Mouse (Mus musculus): ENCODE measurements around the gene Gm20388.

The Gm20388 gene

DNA sequence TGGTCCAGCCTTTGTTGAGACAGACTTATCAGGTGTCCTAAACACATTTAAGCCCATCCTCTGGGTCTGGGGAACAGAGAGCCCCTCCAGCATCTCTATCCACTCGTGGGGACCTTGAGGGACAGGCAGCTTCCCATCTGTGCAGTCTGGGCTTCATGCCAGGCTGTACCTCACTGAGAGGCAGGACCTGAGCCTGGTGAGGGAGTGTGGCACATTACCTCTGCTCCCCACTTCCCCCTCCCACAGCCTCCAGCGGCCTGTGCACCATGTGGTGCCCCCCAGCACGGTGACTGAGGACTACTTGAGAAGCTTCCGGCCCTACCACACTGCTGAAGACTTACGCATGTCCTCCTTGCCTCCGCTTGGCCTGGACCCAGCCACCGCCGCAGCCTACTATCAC, 656.0 kb downstream of the Gm20388 start:
- no peak for DNase-seq (ENCODE audit: low spot score)

DNA sequence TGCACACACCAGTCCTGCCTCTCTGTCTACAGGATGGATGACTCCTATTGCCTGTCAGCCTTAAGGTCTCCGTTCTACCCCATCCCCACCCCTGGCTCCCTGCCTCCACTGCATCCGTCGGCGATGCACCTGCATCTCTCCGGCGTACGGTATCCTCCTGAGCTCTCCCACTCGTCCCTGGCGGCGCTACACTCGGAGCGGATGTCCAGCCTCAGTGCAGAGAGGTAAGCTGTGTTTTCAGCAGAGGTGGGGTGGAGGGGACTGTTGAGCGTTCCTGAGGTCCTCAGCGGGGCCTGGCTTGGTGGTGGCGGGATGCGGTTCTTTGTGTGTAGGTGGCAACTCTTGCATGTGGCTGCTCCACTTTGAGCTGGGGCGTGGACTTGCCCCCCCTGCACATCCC, 657.1 kb downstream of the Gm20388 start:
- no peak for DNase-seq (ENCODE audit: low spot score)

DNA sequence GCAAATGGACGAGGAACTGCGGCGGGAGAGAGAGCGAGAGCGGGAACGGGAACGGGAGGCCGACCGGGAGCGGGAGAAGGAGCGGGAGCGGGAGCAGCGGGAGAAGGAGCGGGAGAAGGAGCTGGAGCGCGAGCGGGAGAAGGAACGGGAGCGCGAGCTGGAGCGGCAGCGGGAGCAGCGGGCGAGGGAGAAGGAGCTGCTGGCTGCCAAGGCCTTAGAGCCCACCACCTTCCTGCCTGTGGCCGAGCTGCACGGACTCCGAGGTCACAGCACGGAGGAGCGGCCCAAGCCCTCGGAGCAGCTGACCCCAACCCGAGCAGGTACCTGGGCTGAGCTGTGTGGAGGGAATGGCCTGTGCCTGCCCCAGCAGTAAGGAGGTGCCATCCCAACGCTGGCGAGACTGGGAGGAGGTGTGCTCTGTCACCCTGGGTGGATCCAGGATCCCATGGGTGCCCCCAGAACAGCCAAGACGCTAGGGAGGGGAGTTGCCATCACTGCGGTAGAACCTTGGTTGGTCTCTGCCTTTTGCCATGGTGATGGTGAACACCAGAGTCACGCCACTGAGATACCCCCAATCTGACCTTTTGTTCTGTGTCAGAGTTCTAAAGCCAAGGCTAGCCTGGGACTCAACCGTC, 657.6 kb downstream of the Gm20388 start:
- DNase-seq (ENCODE audit: low spot score): no peak

DNA sequence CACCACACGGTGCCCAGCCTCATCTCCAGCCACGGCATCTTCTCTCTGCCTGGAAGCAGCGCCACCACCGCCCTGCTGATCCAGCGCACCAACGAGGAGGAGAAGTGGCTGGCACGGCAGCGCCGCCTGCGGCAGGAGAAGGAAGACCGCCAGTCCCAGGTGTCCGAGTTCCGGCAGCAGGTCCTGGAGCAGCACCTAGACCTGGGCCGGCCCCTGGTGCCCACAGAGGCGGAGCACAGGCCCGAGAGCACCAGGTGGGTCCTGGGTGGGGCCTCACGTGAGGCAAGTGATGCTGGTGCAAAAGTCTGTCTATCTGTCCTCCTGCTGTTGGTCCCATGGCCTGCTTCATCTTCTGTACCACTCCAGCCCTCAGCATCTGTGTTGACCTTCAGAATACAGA, 658.5 kb downstream of the Gm20388 start:
- DNase-seq (ENCODE audit: low spot score): no peak

DNA sequence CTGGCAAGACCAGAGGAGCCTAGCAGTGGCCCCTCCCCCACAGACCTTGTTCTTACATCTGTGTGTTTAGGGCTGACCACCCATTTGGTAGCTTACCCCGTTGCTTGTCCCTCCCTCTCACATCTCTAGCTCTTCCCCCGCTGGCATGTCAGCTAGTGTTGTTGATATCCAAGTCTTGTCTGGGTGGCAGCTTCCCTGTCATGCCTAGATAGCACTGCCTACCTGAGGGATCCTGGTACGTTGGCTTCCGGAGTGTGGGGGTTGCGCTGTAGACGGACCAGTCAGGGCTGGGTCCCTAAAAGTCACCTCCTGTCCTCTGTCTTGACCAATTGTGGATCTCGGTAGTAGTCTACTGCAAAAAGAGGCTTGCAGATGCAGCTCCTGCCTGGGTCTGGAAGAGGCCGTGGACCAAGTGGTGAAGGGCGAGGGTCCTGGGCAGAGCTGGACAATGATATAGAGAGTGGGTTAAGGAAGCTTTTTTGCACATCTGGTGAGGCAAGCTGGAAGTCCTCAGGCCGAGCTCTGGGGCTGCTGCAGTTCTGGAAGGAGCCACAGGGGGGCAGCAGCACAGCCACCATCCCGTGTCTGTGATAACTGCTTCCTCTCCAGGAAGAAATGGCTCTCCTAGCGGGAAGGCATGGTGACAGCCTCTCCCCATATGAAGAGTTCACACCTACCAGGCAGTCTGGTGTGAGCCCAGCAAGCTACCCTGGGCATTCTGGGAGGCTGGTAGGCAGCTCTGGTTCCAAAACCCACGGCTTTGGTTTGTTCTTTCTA, 659.5 kb downstream of the Gm20388 start:
- DNase-seq (ENCODE audit: low spot score): peak; percentile 65

DNA sequence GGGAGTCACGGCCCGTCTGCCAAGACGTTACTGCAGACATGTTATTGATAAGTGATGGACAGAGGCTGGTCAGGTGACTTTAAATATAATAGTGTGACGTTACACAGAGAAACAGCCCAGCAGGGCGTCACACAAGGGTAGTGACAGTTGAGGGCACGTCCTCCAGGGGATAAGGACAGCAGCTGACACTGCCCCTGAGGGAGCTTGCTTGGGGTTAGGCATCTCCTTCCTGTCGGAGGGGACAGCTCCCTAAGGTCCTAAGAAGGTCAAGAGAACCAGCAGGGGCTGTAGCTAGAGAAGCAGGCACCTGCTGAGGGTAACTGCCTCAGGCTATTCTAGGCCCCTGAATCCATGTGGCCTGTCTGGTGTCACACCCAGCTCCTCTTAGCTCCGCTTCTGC, 660.9 kb downstream of the Gm20388 start:
- no peak for DNase-seq (ENCODE audit: low spot score)

DNA sequence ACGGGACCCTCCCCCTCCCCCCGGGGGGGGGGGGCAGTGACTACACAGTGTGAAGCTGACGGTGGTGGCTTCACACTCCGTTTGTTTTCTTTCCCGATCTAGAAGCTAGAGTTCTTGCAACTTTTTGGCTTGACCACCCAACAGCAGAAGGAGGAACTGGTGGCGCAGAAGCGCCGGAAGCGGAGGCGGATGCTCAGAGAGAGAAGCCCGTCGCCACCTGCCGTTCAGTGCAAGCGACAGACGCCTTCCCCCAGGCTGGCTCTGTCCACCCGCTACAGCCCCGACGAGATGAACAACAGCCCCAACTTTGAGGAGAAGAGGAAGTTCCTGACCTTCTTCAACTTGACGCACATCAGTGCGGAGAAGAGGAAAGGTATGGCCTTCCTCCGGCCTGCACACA, 661.9 kb downstream of the Gm20388 start:
- DNase-seq (ENCODE audit: low spot score): no peak

DNA sequence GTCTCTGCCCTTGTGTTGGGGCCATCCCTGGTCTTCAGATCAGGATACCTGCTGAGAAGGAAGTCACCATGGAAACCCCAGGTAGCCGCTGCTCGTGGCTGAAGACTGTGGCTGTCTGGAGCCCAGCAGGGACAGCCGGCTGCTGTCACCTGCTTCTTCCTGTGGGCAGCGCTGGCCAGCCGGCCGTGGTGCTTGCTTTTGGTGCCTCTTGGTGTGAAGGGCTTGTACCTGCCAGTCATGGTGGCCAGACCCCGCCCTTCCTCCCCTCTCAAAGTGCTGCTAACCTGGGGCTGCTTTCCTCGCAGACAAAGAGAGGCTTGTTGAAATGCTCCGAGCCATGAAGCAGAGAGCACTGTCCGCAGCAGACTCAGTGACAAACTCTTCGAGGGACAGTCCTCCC, 663.2 kb downstream of the Gm20388 start:
- no peak for DNase-seq (ENCODE audit: low spot score)

DNA sequence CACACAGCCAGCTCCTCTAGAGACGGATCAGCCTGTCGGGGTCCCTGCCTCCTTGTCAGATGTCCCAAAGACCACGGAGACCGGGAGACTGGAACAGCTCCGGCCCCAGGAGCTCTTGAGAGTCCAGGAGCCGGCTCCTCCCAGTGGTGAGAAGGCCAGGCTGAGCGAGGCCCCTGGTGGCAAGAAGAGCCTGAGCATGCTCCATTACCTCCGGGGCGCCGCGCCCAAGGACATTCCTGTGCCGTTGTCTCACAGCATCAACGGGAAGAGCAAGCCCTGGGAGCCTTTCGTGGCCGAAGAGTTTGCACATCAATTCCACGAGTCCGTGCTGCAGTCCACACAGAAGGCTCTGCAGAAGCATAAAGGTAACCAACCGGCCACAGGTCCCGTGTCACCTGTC, 664.3 kb downstream of the Gm20388 start:
- no peak for DNase-seq (ENCODE audit: low spot score)

DNA sequence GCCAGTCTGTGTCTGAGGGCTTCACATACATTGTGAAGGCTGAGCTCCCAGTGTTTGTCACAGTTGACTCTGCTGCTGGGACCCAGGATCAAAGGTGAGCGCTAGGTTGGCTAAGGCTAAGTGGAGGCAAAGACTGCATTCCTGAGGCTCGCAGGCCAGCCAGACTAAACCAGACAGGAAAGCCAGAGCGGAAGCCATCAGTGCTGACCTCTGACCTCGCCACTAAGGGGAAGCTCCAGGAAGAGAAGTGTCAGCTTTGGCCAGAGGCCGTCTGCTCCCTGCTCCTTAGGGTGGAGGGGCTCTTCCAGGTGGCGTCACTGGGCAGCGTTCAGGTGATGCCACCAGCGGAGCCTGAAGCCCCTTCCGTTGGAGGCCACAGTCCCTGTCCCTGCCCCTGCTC, 665.2 kb downstream of the Gm20388 start:
- no peak for DNase-seq (ENCODE audit: low spot score)

DNA sequence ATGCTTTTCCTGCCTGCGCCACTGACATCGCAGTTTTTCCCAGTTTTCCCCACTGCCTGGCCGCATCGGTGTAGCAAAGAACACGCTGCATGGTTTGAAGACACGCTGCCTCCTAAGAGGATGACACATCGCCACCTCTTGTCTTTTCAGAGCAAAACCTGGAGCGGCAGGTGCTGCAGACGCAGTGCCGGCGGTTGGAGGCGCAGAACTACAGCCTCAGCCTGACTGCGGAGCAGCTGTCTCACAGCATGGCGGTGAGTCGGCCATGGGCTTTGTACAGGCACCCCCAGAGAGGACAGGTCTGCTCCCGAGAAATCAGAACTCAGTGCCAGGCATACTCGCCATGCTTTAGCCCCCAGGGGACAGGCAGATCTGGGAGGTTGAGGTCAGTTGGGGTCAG, 667.2 kb downstream of the Gm20388 start:
- DNase-seq (ENCODE audit: low spot score): no peak

DNA sequence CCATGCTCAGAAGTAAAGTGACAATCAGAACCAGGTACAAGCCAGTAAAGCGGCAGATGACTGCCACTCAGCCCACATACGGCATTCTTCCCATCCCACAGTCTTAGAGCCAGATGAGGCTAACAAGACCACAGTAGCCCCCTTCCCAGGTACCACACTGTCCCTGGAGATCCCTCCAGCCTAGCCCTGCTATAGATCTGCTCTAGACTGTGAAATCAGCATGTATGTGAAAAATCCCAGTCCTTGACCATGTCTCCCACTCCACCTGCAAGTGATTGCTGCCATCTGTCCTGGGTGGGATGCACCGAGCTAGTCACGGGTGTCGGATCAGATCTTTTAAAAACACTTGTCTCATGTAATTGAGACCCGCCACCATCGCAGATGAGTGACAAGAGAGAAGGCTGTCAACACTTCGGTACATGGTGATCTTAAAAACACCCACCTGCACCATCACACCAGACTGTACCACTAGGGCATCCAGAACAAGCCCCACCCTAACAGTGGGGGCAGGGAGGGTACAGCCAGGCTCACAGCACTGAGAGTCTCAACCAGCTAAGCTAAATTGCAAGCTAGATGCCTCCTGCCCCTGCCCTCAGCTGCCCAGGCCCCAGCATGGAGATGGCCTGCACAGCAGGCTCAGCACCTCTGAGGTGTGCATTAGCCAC, 669.8 kb downstream of the Gm20388 start:
- DNase-seq (ENCODE audit: low spot score): no peak

DNA sequence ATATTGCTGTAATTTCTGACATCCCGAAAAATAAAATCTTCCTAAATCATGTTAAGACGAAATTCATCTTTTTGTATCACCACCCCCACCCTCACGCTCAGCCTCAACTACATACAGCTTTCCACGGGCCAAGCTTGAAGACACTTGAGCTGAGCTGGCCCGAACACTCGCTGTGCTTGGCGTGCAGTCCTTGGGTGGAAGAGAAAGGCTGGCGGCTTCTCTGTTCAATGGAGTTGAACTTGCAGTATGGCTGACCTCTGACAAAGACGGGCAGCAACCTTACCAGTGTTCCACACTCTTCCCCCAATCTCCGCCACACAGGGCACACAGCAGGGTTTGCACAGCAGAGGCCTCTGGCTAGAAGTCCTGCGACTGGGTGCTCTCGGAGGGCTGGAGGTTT, 670.7 kb downstream of the Gm20388 start:
- DNase-seq (ENCODE audit: low spot score): no peak

DNA sequence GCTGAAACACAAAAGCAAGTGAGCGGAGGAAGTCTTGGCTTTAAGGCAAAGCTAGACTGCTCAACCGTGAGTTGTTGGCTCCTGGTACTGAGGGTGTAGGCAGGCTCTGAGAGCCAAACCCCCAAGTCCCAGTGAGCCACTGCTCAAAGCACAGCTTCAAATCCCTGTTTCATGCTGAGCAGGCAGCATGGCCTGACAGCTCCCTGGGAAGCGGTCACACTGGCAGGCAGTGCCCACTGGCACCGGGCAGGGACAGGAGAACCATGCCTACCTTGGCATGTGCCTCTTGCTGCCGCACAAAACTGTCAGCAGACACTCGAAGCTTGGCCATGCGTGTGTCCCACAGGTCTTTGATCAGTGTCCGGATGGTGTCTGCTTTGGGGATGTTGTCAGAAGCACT, 671.2 kb downstream of the Gm20388 start:
- DNase-seq (ENCODE audit: low spot score): no peak

DNA sequence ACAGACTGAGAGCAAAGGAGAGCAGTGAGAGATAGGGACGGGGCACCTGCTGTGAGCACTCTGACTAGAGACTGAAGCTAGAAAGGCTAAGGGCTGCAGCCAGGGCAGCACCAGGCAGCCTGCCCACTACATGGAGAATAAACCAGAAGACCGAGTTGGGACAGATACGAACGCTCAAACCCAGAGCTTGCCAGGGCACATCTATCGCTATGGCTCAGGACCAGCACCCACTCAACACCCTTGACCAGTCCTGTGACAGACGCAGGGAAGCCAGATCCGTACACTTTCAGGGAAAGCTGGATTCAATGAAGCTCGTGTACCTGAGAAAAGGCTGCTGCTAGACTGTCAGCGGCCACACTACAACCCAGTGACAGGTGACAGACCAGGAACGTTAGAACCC, 674.9 kb downstream of the Gm20388 start:
- no peak for DNase-seq (ENCODE audit: low spot score)

DNA sequence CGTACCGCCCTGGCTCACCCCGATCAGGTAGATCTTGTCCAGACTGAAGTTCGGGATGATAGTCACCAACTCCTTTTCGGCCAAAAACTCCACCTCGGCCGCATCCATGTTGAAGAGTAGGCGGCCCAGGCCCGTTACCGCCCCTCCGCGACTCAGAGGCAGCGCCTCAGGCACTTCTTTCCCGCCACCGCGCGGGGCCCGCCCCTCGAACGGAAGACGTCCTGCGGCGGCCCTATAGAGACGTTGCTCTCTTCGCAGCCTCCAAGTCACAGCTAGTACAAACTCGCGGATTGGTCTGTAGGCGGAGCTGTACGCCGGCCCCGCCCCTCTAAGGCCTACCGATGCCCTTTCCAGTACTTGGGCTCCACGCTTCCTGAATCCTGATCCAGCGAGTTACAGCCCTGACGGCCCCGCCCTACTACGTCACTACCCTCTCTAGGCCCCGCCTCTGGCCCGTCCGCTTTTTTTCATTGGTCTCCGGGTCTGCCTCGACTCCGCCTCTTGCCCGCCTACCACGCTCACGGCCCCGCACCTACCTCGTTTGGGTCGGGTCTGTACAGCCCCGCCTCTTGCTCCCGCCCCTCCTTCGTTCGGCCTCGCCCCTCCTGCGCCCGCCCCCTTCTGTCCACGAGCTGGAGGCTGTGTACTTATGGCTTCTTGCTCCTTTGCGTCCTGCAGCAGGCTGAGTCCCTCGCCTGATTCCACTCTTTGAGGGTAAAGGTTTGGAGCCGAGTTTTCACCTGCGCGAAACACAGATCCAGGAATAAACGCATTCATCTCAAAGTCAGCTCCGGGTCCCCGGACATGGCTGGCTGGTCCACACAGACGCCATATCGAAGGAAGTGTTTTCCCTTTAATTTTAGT, 678.5 kb downstream of the Gm20388 start, which contains the start of gene Gins2:
Gene Gins2, minus strand, starts transcription at position 397 of the 864 bp plus-strand sequence.
- DNase-seq (ENCODE audit: low spot score): peak; percentile 97

DNA sequence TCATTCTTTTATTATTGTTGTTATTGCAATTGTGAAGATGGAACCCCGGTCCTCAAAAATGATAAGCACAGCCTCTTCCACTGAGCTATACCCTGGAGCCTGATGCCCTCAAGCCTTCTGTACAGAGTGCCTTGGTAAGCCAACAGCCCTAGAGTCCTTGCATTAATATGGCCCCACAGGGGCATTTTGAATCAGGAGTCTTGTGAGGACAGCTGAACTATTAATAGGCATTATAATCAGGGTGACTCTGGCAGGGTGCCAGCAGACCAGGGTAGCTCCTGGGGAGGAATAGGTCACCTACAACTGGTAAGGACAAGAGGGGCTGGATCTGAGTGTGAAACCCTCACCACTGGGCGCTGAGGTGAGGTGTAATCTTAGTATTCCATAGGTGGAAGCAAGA, 679.3 kb downstream of the Gm20388 start:
- DNase-seq (ENCODE audit: low spot score): peak; percentile 23

DNA sequence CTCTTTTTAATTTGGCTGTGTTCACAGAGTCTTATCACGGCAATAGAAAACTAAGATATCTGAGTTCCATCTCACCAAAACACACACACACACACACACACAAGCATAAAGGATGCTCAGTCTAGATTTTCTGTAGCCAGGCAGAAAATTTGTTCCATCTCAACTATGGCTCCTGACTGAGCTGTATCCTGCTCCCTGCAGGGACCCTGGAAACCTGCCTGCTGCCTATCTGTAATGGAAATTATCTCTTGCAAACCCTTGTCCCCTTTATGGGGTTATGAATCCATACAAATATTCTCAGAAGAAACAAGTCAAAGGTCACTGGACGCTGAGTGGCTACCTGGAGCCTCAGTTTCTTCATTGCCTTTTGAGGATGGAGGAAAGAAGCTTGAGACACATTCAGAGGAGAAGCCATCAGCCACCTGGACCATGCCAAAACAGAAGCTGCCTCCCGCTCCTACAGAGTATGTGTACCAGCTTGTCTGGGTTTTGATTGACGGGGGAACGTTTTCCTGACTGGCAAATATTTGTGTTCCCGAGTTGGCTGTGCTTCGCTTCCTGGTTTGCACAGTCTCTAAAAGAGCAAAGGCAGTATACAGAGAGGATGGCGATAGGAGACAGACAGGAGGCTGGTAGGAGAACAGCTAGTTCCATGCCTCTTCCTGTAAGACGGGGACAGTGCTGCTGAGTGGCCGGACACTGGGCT, 681.1 kb downstream of the Gm20388 start:
- no peak for DNase-seq (ENCODE audit: low spot score)

DNA sequence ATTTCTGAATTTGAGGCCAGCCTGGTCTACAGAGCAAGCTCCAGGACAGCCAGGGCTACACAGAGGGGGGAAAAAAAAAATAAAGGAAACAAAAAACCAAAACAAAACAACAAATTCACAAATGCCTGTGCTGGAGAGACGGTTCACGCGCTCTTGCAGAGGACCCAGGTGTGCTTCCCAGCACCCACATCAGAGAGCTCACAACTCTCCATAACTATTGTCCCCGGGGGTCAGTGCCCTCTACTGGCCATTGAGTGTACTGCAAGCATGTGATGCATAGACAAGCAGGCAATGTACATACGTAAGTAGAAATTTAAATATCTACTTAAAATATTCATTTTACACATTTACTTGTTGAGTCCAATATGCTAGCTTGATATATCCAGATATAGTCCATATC, 683.9 kb downstream of the Gm20388 start:
- no peak for DNase-seq (ENCODE audit: low spot score)

DNA sequence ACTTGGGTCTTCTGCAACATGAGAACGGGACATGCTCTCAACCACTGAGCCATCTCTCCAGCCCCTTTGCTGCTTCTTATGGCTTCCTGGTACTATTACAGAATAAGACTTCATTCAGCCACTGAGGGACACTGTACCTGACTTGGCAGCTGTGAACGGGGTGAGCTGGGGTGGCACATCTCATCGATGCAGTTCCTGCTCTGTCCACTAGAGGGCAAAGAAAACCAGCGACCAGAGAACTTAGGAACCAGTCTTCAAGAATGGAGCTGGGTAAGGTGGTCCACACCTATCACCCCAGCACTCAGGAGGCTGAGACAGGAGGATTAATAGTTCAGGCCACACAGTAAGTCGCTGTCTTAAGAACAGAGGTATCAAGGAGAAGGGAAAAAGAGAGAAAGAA, 685.3 kb downstream of the Gm20388 start:
- peak; percentile 70 for DNase-seq (ENCODE audit: low spot score)

DNA sequence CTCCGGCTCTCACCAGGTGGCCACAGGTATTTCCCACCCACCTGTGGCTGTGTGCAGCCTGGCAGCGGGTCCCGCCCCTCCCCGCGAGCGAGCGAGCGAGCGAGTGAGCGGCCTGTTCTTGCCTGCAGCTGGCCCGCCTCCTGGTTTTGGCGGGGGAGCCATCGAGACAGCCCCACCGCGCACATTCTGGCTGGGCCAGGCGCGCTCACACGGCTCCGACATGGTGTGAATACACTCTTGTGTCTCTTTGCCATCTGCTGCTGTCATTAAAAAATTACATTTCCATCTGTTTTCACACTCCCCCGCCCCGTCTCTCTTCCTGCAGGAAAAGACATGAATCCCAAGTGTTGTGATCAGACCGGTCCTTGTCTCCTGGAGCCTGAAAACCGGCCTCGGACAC, 687.9 kb downstream of the Gm20388 start:
- no peak for DNase-seq (ENCODE audit: low spot score)

DNA sequence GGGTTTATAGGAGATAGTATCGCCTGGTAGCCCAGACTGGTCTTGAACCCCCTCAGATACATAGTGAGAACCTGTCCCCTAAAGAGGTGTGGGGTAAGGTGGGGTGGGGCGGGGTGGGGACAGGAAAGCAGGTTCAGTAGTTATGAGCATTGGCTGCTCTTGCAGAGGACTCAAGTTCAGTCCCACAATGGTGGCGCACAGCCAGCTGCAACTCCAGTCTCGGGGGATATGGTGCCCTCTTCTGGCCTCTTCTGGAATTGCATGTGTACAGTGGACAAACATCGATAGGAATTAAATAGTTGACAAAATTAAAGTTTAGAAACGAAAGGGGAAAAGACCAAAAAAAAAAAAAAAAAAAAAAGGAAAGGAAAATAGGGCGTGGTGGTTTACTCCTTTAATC, 688.9 kb downstream of the Gm20388 start:
- peak; percentile 75 for DNase-seq (ENCODE audit: low spot score)

Measured in adipocyte (in vitro differentiated cells).